Mouse (Mus musculus) spleen, adult 12 weeks (tissue): ENCODE data around the gene Mpp5.
A peak's percentile ranks its signal among the peaks of the same experiment; 100 is the strongest.

Source experiments
- DNase-seq: peaks from one replicate; pipeline ENCODE4 v3.0.0; 2022; ENCODE audit warnings: low spot score

Mpp5 gene

DNA sequence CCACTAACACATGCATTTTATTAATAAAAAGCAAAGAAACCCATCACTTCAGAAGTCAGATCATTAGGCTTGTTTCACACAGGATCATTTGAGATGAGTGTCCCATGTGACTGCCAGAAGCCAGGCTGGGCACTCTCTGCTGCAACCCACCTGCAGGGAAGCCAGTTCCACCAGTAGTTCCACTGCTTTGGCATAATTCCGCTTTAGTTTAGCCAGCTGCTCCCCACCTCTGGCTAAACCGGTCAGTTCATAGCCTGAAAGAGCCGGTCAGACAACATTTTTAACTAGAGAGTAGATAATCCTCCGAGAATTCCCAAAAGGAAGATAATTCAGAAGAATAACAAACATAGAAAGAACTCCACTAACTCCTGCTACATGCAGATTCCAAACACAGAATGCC lies 99.5 kb downstream of the Mpp5 start:
- DNase-seq: no peak

GRCm38 (mm10) chr12:78860921-78861495 lies 112.3 kb downstream of the Mpp5 start:
- DNase-seq: no peak

- peak; percentile 95 for DNase-seq
Observed at GRCm38 (mm10) chr12:78861496-78862253, 113.0 kb downstream of the Mpp5 start, which contains the start of the genes Atp6v1d and Eif2s1. Gene Atp6v1d (minus strand): TSS chr12:78861638. Gene Eif2s1 (plus strand): TSS chr12:78861819.

GRCm38 (mm10) chr12:78862254-78862730 lies 113.6 kb downstream of the Mpp5 start:
- no peak for DNase-seq

DNA sequence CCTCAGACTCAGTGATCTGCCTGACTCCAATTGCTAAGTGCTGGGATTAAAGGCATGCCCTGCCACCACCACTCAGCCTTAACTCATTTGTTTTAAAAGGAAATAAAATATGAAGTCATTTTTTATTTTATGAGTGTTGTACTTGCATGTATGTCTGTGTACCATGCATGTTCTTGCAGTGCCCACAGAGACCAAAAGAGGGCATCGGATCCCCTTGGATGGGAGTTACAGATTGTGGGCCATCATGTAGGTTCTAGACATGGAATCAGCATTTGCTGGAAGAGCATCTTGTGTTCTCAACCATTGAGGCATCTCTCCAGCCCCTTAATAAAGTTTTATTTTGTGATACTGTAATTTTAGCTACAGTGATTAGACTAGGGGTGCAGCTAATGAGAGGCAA lies 116.7 kb downstream of the Mpp5 start:
- peak; percentile 24 for DNase-seq

- no peak for DNase-seq
Observed at GRCm38 (mm10) chr12:78868115-78868514, 119.4 kb downstream of the Mpp5 start.

GRCm38 (mm10) chr12:78874581-78874980 lies 125.9 kb downstream of the Mpp5 start:
- no peak for DNase-seq

GRCm38 (mm10) chr12:78890062-78890461 lies 141.4 kb downstream of the Mpp5 start:
- DNase-seq: no peak
